Mouse (Mus musculus) C2C12 (cell line): ENCODE data around the gene Fkbp9.

ENCODE experiments used
- CEBPB ChIP-seq: IDR thresholded peaks from one replicate; pipeline ENCODE4 v1.6.1; 2011; ENCODE audit warnings: low read depth, mild to moderate bottlenecking, control low read depth, moderate library complexity
- CTCF ChIP-seq: IDR thresholded peaks from one replicate; pipeline ENCODE4 v1.5.1; 2011; ENCODE audit not compliant: control insufficient read depth, insufficient read depth, insufficient read length
- FOSL1 ChIP-seq: IDR thresholded peaks from one replicate; pipeline ENCODE4 v1.8.0; 2011; ENCODE audit warnings: mild to moderate bottlenecking, low read length; ENCODE audit not compliant: poor library complexity, insufficient read depth, severe bottlenecking
- MAX ChIP-seq: IDR thresholded peaks from one replicate; pipeline ENCODE4 v1.6.1; 2011; ENCODE audit warnings: mild to moderate bottlenecking, control low read depth
- MYOD1 ChIP-seq: IDR thresholded peaks from one replicate; pipeline ENCODE4 v1.6.1; 2011; ENCODE audit warnings: low read depth; ENCODE audit not compliant: control insufficient read depth, insufficient read length
- MYOG ChIP-seq: IDR thresholded peaks from one replicate; pipeline ENCODE4 v1.6.1; 2011; ENCODE audit not compliant: control insufficient read depth, insufficient read length; ENCODE audit errors: extremely low read depth
- USF1 ChIP-seq: IDR thresholded peaks from one replicate; pipeline ENCODE4 v1.6.1; 2011; ENCODE audit warnings: low read depth, mild to moderate bottlenecking, control low read depth, moderate library complexity

DNA sequence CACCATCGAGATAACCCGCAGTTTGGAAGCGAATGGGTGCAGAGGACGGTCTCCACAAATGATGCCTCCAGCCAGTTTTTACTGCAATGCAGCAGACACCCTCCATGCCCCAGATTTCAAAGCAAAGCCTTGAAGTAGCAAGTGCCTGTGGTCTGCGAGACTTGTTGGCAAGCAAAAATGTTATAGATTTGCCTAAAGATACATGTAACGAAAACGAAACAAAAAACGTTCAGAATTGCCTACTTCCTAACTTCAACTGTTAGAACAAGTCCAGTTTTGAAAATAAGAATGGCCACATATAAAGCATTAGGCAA lies 33.8 kb upstream of the Fkbp9 start:
- TF ChIP-seq CTCF (no peak), USF1 (no peak), MAX (no peak), MYOG (no peak), FOSL1 (no peak), MYOD1 (no peak), CEBPB (no peak)
